Mouse (Mus musculus): ENCODE results near the gene St6galnac4.

Gene St6galnac4

DNA sequence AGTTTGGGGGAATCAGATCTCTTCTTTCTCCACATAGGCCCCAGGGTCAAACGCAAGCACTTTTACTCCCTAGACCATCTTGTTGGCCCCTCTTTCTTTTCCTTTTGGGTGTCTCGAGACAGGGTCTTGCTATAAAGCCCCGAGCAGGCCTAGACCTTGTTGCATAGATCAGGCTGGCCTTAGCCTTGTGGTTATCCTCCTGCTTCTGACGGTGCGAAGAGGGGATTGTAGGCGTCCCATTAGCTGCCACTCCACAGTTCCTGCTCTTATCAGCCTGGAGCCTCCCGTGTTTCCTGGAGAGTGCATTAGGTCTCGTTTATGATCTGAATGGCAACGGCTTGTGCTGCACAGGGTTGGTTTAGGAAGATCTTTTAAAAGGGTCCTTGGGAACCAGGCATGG, 57.2 kb downstream of the St6galnac4 start:
- in situ Hi-C loops (cut with MboI; ENCODE audit: unreplicated experiment in 2 of 2) = no loop called here

DNA sequence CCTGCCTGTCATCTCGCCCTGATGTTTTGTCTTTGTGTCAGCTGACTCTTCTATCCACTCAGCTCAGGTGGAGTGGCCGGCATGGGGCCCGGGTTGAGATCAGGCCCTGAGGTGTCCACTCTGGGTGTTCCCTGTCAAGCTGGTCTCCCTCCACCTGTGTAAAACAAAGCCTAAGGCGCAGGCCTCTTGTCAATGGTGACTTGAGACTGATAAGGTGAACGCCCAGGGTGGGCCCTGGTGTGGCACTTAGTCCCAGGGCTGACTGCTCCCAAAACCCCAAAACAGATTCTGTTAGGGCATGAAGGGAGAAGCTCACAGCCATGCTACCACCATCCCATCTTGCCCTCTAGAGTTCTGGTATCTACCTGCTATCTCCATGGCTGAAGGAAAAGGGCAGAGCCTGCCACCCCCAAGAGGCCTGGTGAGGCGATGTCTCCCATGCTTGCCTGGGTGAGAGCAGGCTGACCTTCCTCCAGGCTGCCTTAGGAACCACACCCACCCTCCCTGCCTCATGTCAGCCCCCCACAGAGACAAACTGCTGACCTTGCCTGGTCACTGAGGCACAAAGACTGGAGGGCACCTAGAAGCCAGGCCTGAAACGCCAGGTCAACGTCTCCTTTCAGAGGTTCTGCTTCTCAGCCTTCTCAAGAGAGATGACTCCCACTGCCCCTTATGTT, 58.0 kb downstream of the St6galnac4 start:
- in situ Hi-C loops (cut with MboI; ENCODE audit: unreplicated experiment in 2 of 2) = no loop called here

DNA sequence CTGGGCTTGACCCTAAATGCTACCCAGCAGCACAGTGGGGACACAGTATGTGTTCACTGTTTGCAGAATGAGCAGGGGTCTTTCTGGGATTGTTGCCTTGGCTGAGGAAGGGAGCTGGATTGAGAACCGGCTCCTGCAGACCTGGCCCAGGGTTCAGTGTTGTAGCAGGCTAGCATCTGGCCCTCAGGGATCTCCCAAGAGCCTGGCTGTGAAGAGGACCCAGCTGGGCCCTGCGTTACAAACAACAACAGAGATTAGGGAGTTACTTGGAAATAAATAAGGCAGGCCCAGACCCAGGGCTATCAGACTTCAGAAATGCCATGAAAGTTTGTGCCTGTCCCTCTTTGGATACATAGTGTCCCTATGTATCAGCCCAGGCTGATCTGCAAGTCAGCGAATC, 58.8 kb downstream of the St6galnac4 start:
- in situ Hi-C loops (cut with MboI; ENCODE audit: unreplicated experiment in 2 of 2) = no loop called here

DNA sequence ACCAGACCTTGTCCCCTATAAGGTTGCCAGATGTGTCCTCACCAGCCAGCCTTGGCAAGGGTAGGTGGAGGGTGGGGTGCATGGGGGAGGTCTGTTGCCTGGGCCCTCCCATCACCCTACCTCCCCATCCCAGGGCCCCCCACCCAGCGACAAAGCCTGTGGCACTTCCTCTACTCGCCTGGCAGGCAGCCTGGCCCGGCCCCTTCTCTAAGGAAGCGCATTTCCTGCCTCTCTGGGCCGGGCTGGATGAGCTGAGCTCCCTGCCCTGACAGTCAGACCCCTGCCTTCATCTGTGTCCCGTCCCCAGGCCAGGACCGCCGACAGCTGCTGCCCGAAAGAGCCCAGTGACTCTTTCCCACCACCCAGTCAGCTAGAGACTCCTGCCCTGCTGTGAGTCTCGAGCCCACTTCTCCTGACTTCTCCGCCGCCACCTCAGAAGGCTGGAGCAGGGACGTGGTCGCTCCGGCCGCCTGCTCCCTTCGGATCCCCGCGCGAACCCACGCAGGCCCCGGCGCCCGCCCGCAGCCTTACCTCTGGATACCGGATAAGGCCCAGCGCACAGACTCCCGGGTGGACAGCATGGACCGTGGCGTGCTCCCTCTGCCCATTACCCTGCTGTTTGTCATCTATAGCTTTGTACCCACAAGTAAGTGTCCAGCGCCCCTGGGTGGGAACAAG, 59.6 kb downstream of the St6galnac4 start, which contains the start of gene Eng:
Gene Eng, plus strand, starts transcription at position 217 of the 678 bp plus-strand sequence.
- in situ Hi-C loops (cut with MboI; ENCODE audit: unreplicated experiment in 2 of 2) = no loop called here

DNA sequence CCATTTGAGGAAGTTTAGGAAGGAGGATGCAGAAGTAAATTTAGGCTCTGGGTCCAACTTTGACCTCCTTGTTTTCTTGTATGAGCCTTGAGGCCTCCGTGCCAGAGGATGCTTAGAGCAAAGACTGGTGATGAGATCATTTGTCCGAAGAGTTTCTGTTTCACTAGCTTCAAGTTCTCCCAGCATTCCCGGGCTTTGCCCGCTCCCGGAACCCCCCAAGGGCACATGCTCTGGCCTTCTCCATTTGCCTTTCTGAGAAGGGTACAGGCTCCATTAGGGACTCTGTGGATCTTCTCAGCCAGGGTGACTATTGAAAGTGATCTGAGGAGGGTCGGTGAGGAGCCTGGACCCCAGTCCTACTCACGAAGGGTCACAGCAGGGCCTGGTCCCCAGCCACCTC, 60.5 kb downstream of the St6galnac4 start:
- in situ Hi-C loops (cut with MboI; ENCODE audit: unreplicated experiment in 2 of 2) = no loop called here

Measured in v-Abl transformed pro-B cells (cell line).